Comparison of ENCODE assay signal across 9 mouse cellular contexts in genomic region chr6:54548314-54549019, GRCm38 (mm10). TPM values are rescaled to one million over a fixed set of nuclear protein-coding genes. Genes with fewer than 3 reads are reported as not detected.
A peak's percentile ranks its signal among the peaks of the same experiment; 100 is the strongest.
DNase-seq lines count a peak whose midpoint lies in the region; ATAC-seq and TF ChIP-seq lines count a peak whose summit lies in the region.
"Had no signal": no experiment of that assay in that cellular context is flagged by ENCODE, and none has a peak within 500 bp of the region (broad histone marks: within the 10 kb centered on the region; RNA-seq: fewer than 3 reads in every experiment).

No protein-coding gene starts in this region.

- H3K4me2 ChIP-seq in hindbrain, embryonic 14.5 days (replicated peaks) = no peak overlapping the region
- H3K4me2 ChIP-seq in kidney, postnatal 0 days (ENCODE audit: low read length) = no peak overlapping the region

- DNase-seq in hindbrain, embryonic 14.5 days (ENCODE audit: low spot score) = no peak
- DNase-seq in hindbrain, embryonic 10.5 days (ENCODE audit: low spot score) = no peak
- DNase-seq in ES-CJ7 (ENCODE audit: low read depth, low spot score) = peak; percentile 7
- peak; percentile 70 for DNase-seq in brain, embryonic 14.5 days (ENCODE audit: low read depth)
- peak; percentile 25 for DNase-seq in kidney, postnatal 0 days (ENCODE audit: low spot score)
- DNase-seq in spleen, postnatal 10 days (ENCODE audit: low spot score in 2 of 2) = no peak
- DNase-seq in layer of hippocampus, adult 18-20 months (ENCODE audit: low spot score in 2 of 2) = no peak
- DNase-seq: gastrocnemius, postnatal 25 days had no signal

- H3K4me3 ChIP-seq in hindbrain, embryonic 14.5 days (replicated peaks; ENCODE audit: low read length) = no peak overlapping the region
- no peak overlapping the region for H3K4me3 ChIP-seq in hindbrain, embryonic 10.5 days
- no peak overlapping the region for H3K4me3 ChIP-seq in kidney, postnatal 0 days (replicated peaks; ENCODE audit: low read depth, low read length)

- no peak overlapping the region; the same call in 1 of the 2 replicates for H3K27ac ChIP-seq in hindbrain, embryonic 14.5 days
- H3K27ac ChIP-seq in hindbrain, embryonic 10.5 days = no peak overlapping the region
- H3K27ac ChIP-seq in kidney, postnatal 0 days = no peak overlapping the region

- H3K4me1 ChIP-seq in hindbrain, embryonic 14.5 days (replicated peaks; ENCODE audit: control insufficient read depth, insufficient read depth, low read length) = peaks cover 43% of the 10 kb centered on the region
- H3K4me1 ChIP-seq in hindbrain, embryonic 10.5 days (replicated peaks) = peaks cover 38% of the 10 kb centered on the region
- no peaks in the 10 kb centered on the region for H3K4me1 ChIP-seq in kidney, postnatal 0 days (replicated peaks; ENCODE audit: insufficient read depth, low read length)

- TF ChIP-seq POLR2A in brain, embryonic 14.5 days (IDR thresholded peaks at IDR 0.05; ENCODE audit: borderline replicate concordance, extremely low read depth, insufficient read depth, insufficient read length, poor library complexity, severe bottlenecking) = no peak

- H3K36me3 ChIP-seq in hindbrain, embryonic 14.5 days (replicated peaks; ENCODE audit: control insufficient read depth, insufficient read depth) = peaks cover 7% of the 10 kb centered on the region
- H3K36me3 ChIP-seq in hindbrain, embryonic 10.5 days = peaks cover 20% of the 10 kb centered on the region
- no peaks in the 10 kb centered on the region for H3K36me3 ChIP-seq in kidney, postnatal 0 days (ENCODE audit: insufficient read depth, low read length)

- ATAC-seq in hindbrain, embryonic 14.5 days (ENCODE audit: low FRiP score) = peak; percentile 35; the same call in 1 of the 2 replicates
- ATAC-seq in kidney, postnatal 0 days (replicated peaks; ENCODE audit: low FRiP score, low read depth) = no peak
- ATAC-seq in inflammation-experienced regulatory T-cells, adult 6 months = no peak

- no peak for TF ChIP-seq CTCF in brain, embryonic 14.5 days (IDR thresholded peaks at IDR 0.05; ENCODE audit: borderline replicate concordance, extremely low read depth, insufficient read depth, insufficient read length)
- TF ChIP-seq CTCF in kidney, postnatal 0 days (IDR thresholded peaks at IDR 0.05; ENCODE audit: low read depth) = no peak

- H3K9ac ChIP-seq in hindbrain, embryonic 14.5 days = no peak overlapping the region
- no peak overlapping the region for H3K9ac ChIP-seq in kidney, postnatal 0 days (ENCODE audit: low read depth, low read length)

- WGBS in hindbrain, embryonic 14.5 days = 51% methylated on average over 13 of the region's 13 CpGs
- 88% methylated on average over 13 of the region's 13 CpGs for WGBS in hindbrain, embryonic 10.5 days
- WGBS in kidney, postnatal 0 days = 56% methylated on average over 13 of the region's 13 CpGs

- H3K27me3 ChIP-seq in hindbrain, embryonic 14.5 days (ENCODE audit: control insufficient read depth, insufficient read depth, low read length) = no peaks in the 10 kb centered on the region
- no peaks in the 10 kb centered on the region for H3K27me3 ChIP-seq in hindbrain, embryonic 10.5 days (ENCODE audit: insufficient read depth, poor library complexity, severe bottlenecking)
- H3K27me3 ChIP-seq in kidney, postnatal 0 days (ENCODE audit: insufficient read depth, low read length) = no peaks in the 10 kb centered on the region

- H3K9me3 ChIP-seq in hindbrain, embryonic 14.5 days (ENCODE audit: control insufficient read depth, low read length) = no peaks in the 10 kb centered on the region
- peaks cover 3% of the 10 kb centered on the region; the same call in 1 of the 2 replicates for H3K9me3 ChIP-seq in hindbrain, embryonic 10.5 days
- H3K9me3 ChIP-seq in kidney, postnatal 0 days (replicated peaks; ENCODE audit: low read length) = no peaks in the 10 kb centered on the region

RNA-seq across cellular contexts. Expression of gene Scrn1, which starts 17.8 kb away (rescaled TPM):
- polyA plus RNA-seq in hindbrain, embryonic 14.5 days (2014; fragmentation: Nextera tagmentation; extraction: Ambion mirVana) = 103 and 105 TPM in 2 replicates
- 42.9 and 60.0 TPM in 2 replicates for polyA plus RNA-seq in hindbrain, embryonic 10.5 days (2016; fragmentation: Nextera tagmentation; extraction: Ambion mirVana)
- polyA plus RNA-seq in brain, embryonic 14.5 days (2012; rRNA removed) = 72.0 and 92.9 TPM in 2 replicates
- 7.0 and 8.2 TPM in 2 replicates for polyA plus RNA-seq in kidney, postnatal 0 days (2015; fragmentation: Nextera tagmentation; extraction: Ambion mirVana)
- polyA plus RNA-seq in inflammation-experienced regulatory T-cells, adult 6 months (2017; shearing (Covaris generic)) = under 1 TPM in 1 of 3 experiments, not detected in 2; 0.13 TPM
- total RNA-seq in layer of hippocampus, adult 18-20 months (2021) = 10 to 100 TPM; 98.5 to 99.8 TPM

RNA-seq across cellular contexts. Expression of gene Plekha8, which starts 46.4 kb away (rescaled TPM):
- polyA plus RNA-seq in hindbrain, embryonic 14.5 days (2014; fragmentation: Nextera tagmentation; extraction: Ambion mirVana) = 13.0 and 14.0 TPM in 2 replicates
- 13.8 and 17.4 TPM in 2 replicates for polyA plus RNA-seq in hindbrain, embryonic 10.5 days (2016; fragmentation: Nextera tagmentation; extraction: Ambion mirVana)
- 15.9 and 16.5 TPM in 2 replicates for polyA plus RNA-seq in brain, embryonic 14.5 days (2012; rRNA removed)
- polyA plus RNA-seq in kidney, postnatal 0 days (2015; fragmentation: Nextera tagmentation; extraction: Ambion mirVana) = 9.5 and 9.8 TPM in 2 replicates
- polyA plus RNA-seq in inflammation-experienced regulatory T-cells, adult 6 months (2017; shearing (Covaris generic)) = 1 to 10 TPM; 1.3 to 1.6 (median 1.5) TPM
- 10 to 100 TPM; 12.3 to 13.7 TPM for total RNA-seq in layer of hippocampus, adult 18-20 months (2021)

RNA-seq across cellular contexts. Expression of gene Fkbp14, which starts 48.6 kb away (rescaled TPM):
- polyA plus RNA-seq in hindbrain, embryonic 14.5 days (2014; fragmentation: Nextera tagmentation; extraction: Ambion mirVana) = 11.7 and 13.1 TPM in 2 replicates
- 9.3 and 12.4 TPM in 2 replicates for polyA plus RNA-seq in hindbrain, embryonic 10.5 days (2016; fragmentation: Nextera tagmentation; extraction: Ambion mirVana)
- polyA plus RNA-seq in brain, embryonic 14.5 days (2012; rRNA removed) = 11.6 and 12.2 TPM in 2 replicates
- 19.8 and 20.8 TPM in 2 replicates for polyA plus RNA-seq in kidney, postnatal 0 days (2015; fragmentation: Nextera tagmentation; extraction: Ambion mirVana)
- polyA plus RNA-seq in inflammation-experienced regulatory T-cells, adult 6 months (2017; shearing (Covaris generic)) = not detected
- total RNA-seq in layer of hippocampus, adult 18-20 months (2021) = 10 to 100 TPM; 13.9 to 14.2 TPM

Comparison
In these comparisons a context has a peak if more than half of its experiments do, and no peak if none do; other contexts are left out.
1. DNase-seq: peak in ES-CJ7 (single experiment), brain, embryonic 14.5 days (single experiment) and kidney, postnatal 0 days (single experiment); none in hindbrain, embryonic 14.5 days (single experiment), hindbrain, embryonic 10.5 days (single experiment), spleen, postnatal 10 days (0 of 2) and layer of hippocampus, adult 18-20 months (0 of 2).